Mouse (Mus musculus): ENCODE data around the gene Ap5z1. TPM values are rescaled to one million over a fixed set of nuclear protein-coding genes. Genes with fewer than 3 reads are reported as not detected.

Ap5z1 gene
- polyA plus RNA-seq, 1 experiment from 2014 or later = 12.0 TPM

DNA sequence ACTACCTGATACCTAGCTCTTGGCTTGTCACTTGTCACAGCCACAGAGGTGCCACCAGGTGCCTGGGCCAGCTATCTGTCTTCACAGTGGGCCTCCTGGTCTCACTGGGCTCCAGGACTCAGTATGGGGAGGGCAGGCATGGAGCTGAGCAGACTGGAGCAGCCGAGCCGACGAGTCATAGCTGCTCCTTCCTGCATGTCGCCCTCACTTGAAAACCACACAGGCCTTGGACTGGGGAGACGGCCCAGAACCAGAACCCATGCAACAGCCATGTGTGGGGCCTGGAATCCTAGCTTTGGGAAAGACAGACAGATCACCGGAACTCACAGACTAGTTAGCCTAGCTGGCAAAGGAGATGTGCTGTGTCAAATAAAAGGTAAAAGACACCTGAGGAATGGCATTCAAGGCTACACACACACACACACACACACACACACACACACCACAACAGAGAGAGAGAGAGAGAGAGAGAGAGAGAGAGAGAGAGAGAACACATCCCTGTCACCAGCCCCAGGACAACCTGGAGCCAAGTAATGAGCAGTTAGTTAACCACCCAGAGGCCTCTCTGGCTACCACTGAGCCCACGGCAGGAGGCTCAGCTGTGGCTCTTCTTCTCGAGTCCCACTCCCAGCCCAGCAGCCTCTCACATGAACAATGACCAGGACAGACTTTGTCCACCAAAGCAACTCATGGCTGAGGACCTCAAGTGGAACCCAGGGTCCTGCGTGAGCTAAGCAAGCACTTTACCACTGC, 26.4 kb downstream of the Ap5z1 start:
- H3K4me3 ChIP-seq (ENCODE audit: low read depth, low read length) = no peak overlapping the region
- no peaks in the 10 kb centered on the region for H3K4me1 ChIP-seq (ENCODE audit: control insufficient read depth, insufficient read depth, low read length)
- no peak for ATAC-seq (ENCODE audit: insufficient read depth, low FRiP score, low TSS enrichment)
- H3K4me2 ChIP-seq (ENCODE audit: low read depth) = no peak overlapping the region
- no peak overlapping the region for H3K27ac ChIP-seq (ENCODE audit: low read depth, low read length)
- no peak overlapping the region for H3K9ac ChIP-seq (ENCODE audit: low read length)
- H3K9me3 ChIP-seq (ENCODE audit: control insufficient read depth, low read length) = no peaks in the 10 kb centered on the region
- no peaks in the 10 kb centered on the region for H3K36me3 ChIP-seq (ENCODE audit: control insufficient read depth, insufficient read depth, low read length)
- no peaks in the 10 kb centered on the region for H3K27me3 ChIP-seq (ENCODE audit: control insufficient read depth, insufficient read depth, low read length)
- WGBS = 78% methylated on average over 9 of the region's 9 CpGs
- no peak for DNase-seq (ENCODE audit: low spot score)

DNA sequence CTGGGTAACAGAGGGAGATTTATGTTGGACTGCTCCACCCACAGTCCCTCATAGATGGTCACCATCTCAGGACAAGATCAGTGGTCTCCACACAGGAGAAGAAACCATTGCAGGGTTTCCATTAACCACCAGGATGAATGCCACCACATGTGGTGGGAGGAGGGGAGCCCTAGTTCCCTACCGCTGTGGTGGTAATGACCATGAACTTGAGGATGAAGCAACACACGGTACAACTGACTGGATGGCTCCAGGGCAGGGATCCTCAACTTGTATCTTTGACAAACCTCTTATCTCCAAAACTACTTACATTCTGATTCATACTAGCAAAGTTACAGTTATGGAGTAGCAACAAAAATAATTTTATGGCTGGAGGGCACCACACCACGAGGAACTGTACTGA, 29.6 kb downstream of the Ap5z1 start:
- H3K4me3 ChIP-seq (ENCODE audit: low read depth, low read length) = no peak overlapping the region
- ATAC-seq (ENCODE audit: insufficient read depth, low FRiP score, low TSS enrichment) (no peak), DNase-seq (ENCODE audit: low spot score) (no peak)
- no peak overlapping the region for H3K27ac ChIP-seq (ENCODE audit: low read depth, low read length)
- no peak overlapping the region for H3K9ac ChIP-seq (ENCODE audit: low read length)
- H3K4me1 ChIP-seq (ENCODE audit: control insufficient read depth, insufficient read depth, low read length) = no peaks in the 10 kb centered on the region
- H3K36me3 ChIP-seq (ENCODE audit: control insufficient read depth, insufficient read depth, low read length) = no peaks in the 10 kb centered on the region
- H3K9me3 ChIP-seq (ENCODE audit: control insufficient read depth, low read length) = no peaks in the 10 kb centered on the region
- H3K4me2 ChIP-seq (ENCODE audit: low read depth) = no peak overlapping the region
- WGBS = 88% methylated on average over 3 of the region's 3 CpGs
- H3K27me3 ChIP-seq (ENCODE audit: control insufficient read depth, insufficient read depth, low read length) = no peaks in the 10 kb centered on the region

GRCm38 (mm10) chr5:142495321-142496096, 31.8 kb downstream of the Ap5z1 start:
- Histone ChIP-seq H3K36me3 (ENCODE audit: control insufficient read depth, insufficient read depth, low read length) (no peaks in the 10 kb centered on the region), H3K4me1 (ENCODE audit: control insufficient read depth, insufficient read depth, low read length) (no peaks in the 10 kb centered on the region), H3K9ac (ENCODE audit: low read length) (no peak overlapping the region), H3K27me3 (ENCODE audit: control insufficient read depth, insufficient read depth, low read length) (no peaks in the 10 kb centered on the region), H3K4me2 (ENCODE audit: low read depth) (no peak overlapping the region), H3K9me3 (ENCODE audit: control insufficient read depth, low read length) (no peaks in the 10 kb centered on the region), H3K27ac (ENCODE audit: low read depth, low read length) (no peak overlapping the region), H3K4me3 (ENCODE audit: low read depth, low read length) (no peak overlapping the region)
- no peak for DNase-seq (ENCODE audit: low spot score)
- 51% methylated on average over 14 of the region's 14 CpGs for WGBS
- no peak for ATAC-seq (ENCODE audit: insufficient read depth, low FRiP score, low TSS enrichment)

DNA sequence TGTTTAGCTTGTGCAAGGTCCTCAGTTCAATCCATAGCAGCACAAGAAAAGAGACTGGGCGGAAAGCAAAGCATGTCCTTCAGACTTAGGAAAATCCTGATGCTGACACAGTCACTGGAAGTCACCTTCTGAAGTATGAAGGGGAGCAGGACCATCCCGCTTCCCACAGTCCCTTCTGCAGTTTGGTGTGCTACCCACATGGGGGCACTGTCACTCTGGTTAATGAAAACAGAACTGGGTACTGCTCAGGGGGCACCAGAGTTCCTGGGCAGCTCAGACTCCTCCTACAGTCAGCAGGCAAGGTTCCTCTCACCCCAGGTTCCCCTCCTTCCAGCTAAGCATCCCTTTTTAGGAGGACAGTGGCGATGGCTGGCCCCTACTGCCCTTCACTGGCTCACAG, 35.2 kb downstream of the Ap5z1 start:
- Histone ChIP-seq H3K27ac (ENCODE audit: low read depth, low read length) (no peak overlapping the region), H3K9me3 (ENCODE audit: control insufficient read depth, low read length) (no peaks in the 10 kb centered on the region), H3K27me3 (ENCODE audit: control insufficient read depth, insufficient read depth, low read length) (no peaks in the 10 kb centered on the region), H3K4me3 (ENCODE audit: low read depth, low read length) (no peak overlapping the region), H3K36me3 (ENCODE audit: control insufficient read depth, insufficient read depth, low read length) (no peaks in the 10 kb centered on the region), H3K4me2 (ENCODE audit: low read depth) (no peak overlapping the region), H3K4me1 (ENCODE audit: control insufficient read depth, insufficient read depth, low read length) (no peaks in the 10 kb centered on the region), H3K9ac (ENCODE audit: low read length) (no peak overlapping the region)
- ATAC-seq (ENCODE audit: insufficient read depth, low FRiP score, low TSS enrichment) (peak; percentile 45; the same call in 1 of the 2 replicates), DNase-seq (ENCODE audit: low spot score) (peak; percentile 63)
- 38% methylated on average over 3 of the region's 3 CpGs for WGBS

DNA sequence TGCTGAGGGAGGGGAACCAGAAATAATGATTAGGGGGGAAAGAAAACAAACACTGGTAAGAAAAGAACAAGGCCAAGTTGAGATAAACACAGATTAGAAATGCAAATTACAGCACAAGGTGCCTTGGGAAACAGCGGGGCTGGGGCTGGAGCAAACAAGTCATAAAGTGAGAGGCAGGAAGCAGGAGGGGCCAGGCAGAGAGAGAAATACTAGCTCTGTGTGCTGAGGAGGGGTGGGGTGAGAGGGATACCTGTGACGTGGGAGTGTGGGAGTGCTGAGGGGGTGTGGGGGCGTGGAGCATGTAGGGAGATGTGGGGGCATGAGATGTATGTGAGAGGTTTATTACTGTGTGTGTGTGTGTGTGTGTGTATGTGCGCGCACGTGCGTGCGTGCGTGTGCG, 37.2 kb downstream of the Ap5z1 start:
- DNase-seq (ENCODE audit: low spot score) = no peak

DNA sequence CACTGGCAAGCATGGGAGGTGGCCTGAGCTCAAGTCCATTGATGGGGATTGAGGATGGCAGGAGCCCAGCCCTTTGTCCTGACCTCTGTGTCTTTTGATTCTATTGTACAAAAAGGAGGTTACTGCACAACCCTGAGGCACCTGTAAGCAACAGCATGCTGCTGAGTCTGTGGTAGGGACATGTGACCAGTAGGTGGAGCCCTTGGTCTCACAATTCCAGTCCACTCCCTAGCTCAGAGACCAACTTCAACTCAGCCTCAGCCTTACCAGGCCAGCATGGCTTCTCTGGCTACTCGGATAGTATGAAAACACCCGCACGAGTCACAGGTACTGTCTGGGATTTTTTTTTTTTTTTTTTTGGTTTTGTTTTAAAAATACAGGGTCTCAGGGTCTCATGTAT, 38.7 kb downstream of the Ap5z1 start:
- ATAC-seq (ENCODE audit: insufficient read depth, low FRiP score, low TSS enrichment) = peak; percentile 75
- Histone ChIP-seq H3K27me3 (ENCODE audit: control insufficient read depth, insufficient read depth, low read length) (no peaks in the 10 kb centered on the region), H3K4me2 (ENCODE audit: low read depth) (no peak overlapping the region), H3K9ac (ENCODE audit: low read length) (no peak overlapping the region), H3K4me3 (ENCODE audit: low read depth, low read length) (no peak overlapping the region), H3K4me1 (ENCODE audit: control insufficient read depth, insufficient read depth, low read length) (no peaks in the 10 kb centered on the region), H3K27ac (ENCODE audit: low read depth, low read length) (no peak overlapping the region), H3K36me3 (ENCODE audit: control insufficient read depth, insufficient read depth, low read length) (no peaks in the 10 kb centered on the region), H3K9me3 (ENCODE audit: control insufficient read depth, low read length) (no peaks in the 10 kb centered on the region)
- 19% methylated on average over 3 of the region's 3 CpGs for WGBS
- peak; percentile 81 for DNase-seq (ENCODE audit: low spot score)

More for the DNA sequence above, 37.2 kb downstream of the Ap5z1 start:
- ATAC-seq (ENCODE audit: insufficient read depth, low FRiP score, low TSS enrichment) = no peak
- Histone ChIP-seq H3K27ac (ENCODE audit: low read depth, low read length) (no peak overlapping the region), H3K27me3 (ENCODE audit: control insufficient read depth, insufficient read depth, low read length) (no peaks in the 10 kb centered on the region), H3K9ac (ENCODE audit: low read length) (no peak overlapping the region), H3K4me1 (ENCODE audit: control insufficient read depth, insufficient read depth, low read length) (no peaks in the 10 kb centered on the region), H3K9me3 (ENCODE audit: control insufficient read depth, low read length) (no peaks in the 10 kb centered on the region), H3K4me2 (ENCODE audit: low read depth) (no peak overlapping the region), H3K36me3 (ENCODE audit: control insufficient read depth, insufficient read depth, low read length) (no peaks in the 10 kb centered on the region), H3K4me3 (ENCODE audit: low read depth, low read length) (no peak overlapping the region)
- WGBS = 79% methylated on average over 10 of the region's 10 CpGs

GRCm38 (mm10) chr5:142504175-142504574, 40.4 kb downstream of the Ap5z1 start:
- peaks cover 1% of the 10 kb centered on the region for H3K4me1 ChIP-seq (ENCODE audit: control insufficient read depth, insufficient read depth, low read length)
- H3K4me3 ChIP-seq (ENCODE audit: low read depth, low read length) = no peak overlapping the region
- ATAC-seq (ENCODE audit: insufficient read depth, low FRiP score, low TSS enrichment) (no peak), DNase-seq (ENCODE audit: low spot score) (no peak)
- H3K9ac ChIP-seq (ENCODE audit: low read length) = no peak overlapping the region
- H3K9me3 ChIP-seq (ENCODE audit: control insufficient read depth, low read length) = no peaks in the 10 kb centered on the region
- no peaks in the 10 kb centered on the region for H3K27me3 ChIP-seq (ENCODE audit: control insufficient read depth, insufficient read depth, low read length)
- no peaks in the 10 kb centered on the region for H3K36me3 ChIP-seq (ENCODE audit: control insufficient read depth, insufficient read depth, low read length)
- H3K27ac ChIP-seq (ENCODE audit: low read depth, low read length) = no peak overlapping the region
- no peak overlapping the region for H3K4me2 ChIP-seq (ENCODE audit: low read depth)
- 84% methylated on average over 3 of the region's 3 CpGs for WGBS

DNA sequence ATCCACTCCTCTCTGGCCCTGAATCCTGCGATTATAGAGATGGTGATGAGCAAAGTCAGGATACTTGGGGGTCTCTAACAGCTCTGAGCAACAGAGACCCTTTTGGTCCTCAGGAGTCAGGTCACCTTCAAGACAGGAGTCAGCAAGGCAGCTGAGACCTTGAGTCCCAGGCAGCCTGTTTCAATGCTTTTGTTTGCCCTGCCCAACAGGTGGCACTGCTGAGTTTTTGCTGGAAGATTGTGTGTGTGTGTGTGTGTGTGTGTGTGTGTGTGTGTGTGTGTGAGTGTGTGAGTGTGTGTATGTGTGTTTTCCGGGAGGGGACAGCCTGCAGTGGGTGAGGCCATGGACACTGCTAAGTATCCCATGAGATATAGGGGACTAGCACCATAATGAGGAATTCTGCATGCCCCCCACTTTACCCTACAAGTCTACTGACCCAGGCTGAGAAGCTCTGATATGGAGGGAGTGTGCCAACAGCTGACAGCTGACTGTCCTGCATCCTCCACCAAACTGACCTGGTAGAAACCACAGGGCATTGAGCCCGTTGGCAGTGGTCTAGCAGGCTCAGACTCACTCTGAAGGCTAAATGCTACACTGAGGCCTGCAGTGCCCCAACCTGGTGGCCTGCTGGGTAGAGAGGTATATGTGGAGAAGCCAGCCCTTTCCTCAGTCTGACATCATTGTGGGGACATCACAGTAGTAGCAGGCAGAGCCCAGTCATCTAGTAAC, 42.1 kb downstream of the Ap5z1 start:
- H3K4me2 ChIP-seq (ENCODE audit: low read depth) = no peak overlapping the region
- ATAC-seq (ENCODE audit: insufficient read depth, low FRiP score, low TSS enrichment) (no peak), DNase-seq (ENCODE audit: low spot score) (no peak)
- H3K36me3 ChIP-seq (ENCODE audit: control insufficient read depth, insufficient read depth, low read length) = no peaks in the 10 kb centered on the region
- 85% methylated on average over 3 of the region's 3 CpGs for whole genome bisulfite sequencing
- H3K4me1 ChIP-seq (ENCODE audit: control insufficient read depth, insufficient read depth, low read length) = peaks cover 11% of the 10 kb centered on the region
- H3K9ac ChIP-seq (ENCODE audit: low read length) = no peak overlapping the region
- H3K27ac ChIP-seq (ENCODE audit: low read depth, low read length) = no peak overlapping the region
- H3K9me3 ChIP-seq (ENCODE audit: control insufficient read depth, low read length) = no peaks in the 10 kb centered on the region
- H3K27me3 ChIP-seq (ENCODE audit: control insufficient read depth, insufficient read depth, low read length) = no peaks in the 10 kb centered on the region
- no peak overlapping the region for H3K4me3 ChIP-seq (ENCODE audit: low read depth, low read length)

Data from neural tube, embryonic 11.5 days (tissue).